9 mouse cellular contexts compared by ENCODE assay signal in genomic region chr16:50799145-50799794, GRCm38 (mm10).
DNase-seq lines count a peak whose midpoint lies in the region; ATAC-seq lines count a peak whose summit lies in the region.
"Had no signal": no experiment of that assay in that cellular context is flagged by ENCODE, and none has a peak within 500 bp of the region (broad histone marks: within the 10 kb centered on the region; RNA-seq: fewer than 3 reads in every experiment).

No protein-coding gene starts in this region.

- no peak overlapping the region for H3K4me3 ChIP-seq in hindbrain, embryonic 11.5 days (ENCODE audit: low read depth, low read length)
- no peak overlapping the region for H3K4me3 ChIP-seq in stomach, embryonic 14.5 days (ENCODE audit: low read depth, low read length)
- H3K4me3 ChIP-seq: liver, embryonic 13.5 days had no signal

- H3K27me3 ChIP-seq in hindbrain, embryonic 11.5 days (ENCODE audit: control insufficient read depth, insufficient read depth, low read length): no peaks in the 10 kb centered on the region
- H3K27me3 ChIP-seq in stomach, embryonic 14.5 days (ENCODE audit: control insufficient read depth, insufficient read depth, low read length): no peaks in the 10 kb centered on the region
- H3K27me3 ChIP-seq: liver, embryonic 13.5 days had no signal

- no peak overlapping the region for H3K27ac ChIP-seq in hindbrain, embryonic 11.5 days (ENCODE audit: low read depth, low read length)
- H3K27ac ChIP-seq in stomach, embryonic 14.5 days (ENCODE audit: low read length): no peak overlapping the region
- H3K27ac ChIP-seq: liver, embryonic 13.5 days had no signal

- H3K36me3 ChIP-seq in hindbrain, embryonic 11.5 days (ENCODE audit: control insufficient read depth, insufficient read depth, low read length): no peaks in the 10 kb centered on the region
- no peaks in the 10 kb centered on the region for H3K36me3 ChIP-seq in stomach, embryonic 14.5 days (ENCODE audit: control insufficient read depth, insufficient read depth, low read length)
- H3K36me3 ChIP-seq: liver, embryonic 13.5 days had no signal

- ATAC-seq in CD4-positive, CD25-positive, alpha-beta regulatory T cell, adult 4 months: no peak
- ATAC-seq in hindbrain, embryonic 11.5 days (ENCODE audit: low FRiP score): peak; percentile 67
- peak; percentile 50; the same call in 1 of the 2 replicates for ATAC-seq in stomach, embryonic 14.5 days (ENCODE audit: insufficient number of reproducible peaks, insufficient read depth, low FRiP score, low read depth)

- 50% methylated on average over 10 of the region's 10 CpGs for WGBS in hindbrain, embryonic 11.5 days
- WGBS in stomach, embryonic 14.5 days: 37% methylated on average over 10 of the region's 10 CpGs

- DNase-seq in CD4-positive, CD25-positive, alpha-beta regulatory T cell, adult 2 months (ENCODE audit: low read depth, low spot score): peak; percentile 35
- peak; percentile 72 for DNase-seq in adipocyte (ENCODE audit: low spot score)
- peak; percentile 81 for DNase-seq in embryo, embryonic 11 days
- peak; percentile 73 for DNase-seq in hindbrain, embryonic 11.5 days (ENCODE audit: low spot score)
- DNase-seq in layer of hippocampus, postnatal 14 days (ENCODE audit: low spot score in 2 of 2): peak; percentile 65 to 73
- peak; percentile 66 for DNase-seq in mesoderm, embryonic 11.5 days (ENCODE audit: low read depth, low spot score)
- DNase-seq: liver, embryonic 13.5 days had no signal

- H3K4me2 ChIP-seq in hindbrain, embryonic 11.5 days (replicated peaks; ENCODE audit: low read depth, low read length): no peak overlapping the region
- H3K4me2 ChIP-seq in stomach, embryonic 14.5 days (replicated peaks; ENCODE audit: low read depth, low read length): no peak overlapping the region
- H3K4me2 ChIP-seq: liver, embryonic 13.5 days had no signal

- no peaks in the 10 kb centered on the region for H3K4me1 ChIP-seq in hindbrain, embryonic 11.5 days (replicated peaks; ENCODE audit: control insufficient read depth, insufficient read depth, low read length)
- H3K4me1 ChIP-seq in stomach, embryonic 14.5 days (ENCODE audit: control insufficient read depth, insufficient read depth, low read length): no peaks in the 10 kb centered on the region
- H3K4me1 ChIP-seq: liver, embryonic 13.5 days had no signal

- H3K9me3 ChIP-seq in hindbrain, embryonic 11.5 days (ENCODE audit: control insufficient read depth, low read length): no peaks in the 10 kb centered on the region
- no peaks in the 10 kb centered on the region for H3K9me3 ChIP-seq in stomach, embryonic 14.5 days (ENCODE audit: control insufficient read depth, low read depth, low read length)
- H3K9me3 ChIP-seq: liver, embryonic 13.5 days had no signal

- H3K9ac ChIP-seq in hindbrain, embryonic 11.5 days (ENCODE audit: low read depth, low read length): no peak overlapping the region
- H3K9ac ChIP-seq in stomach, embryonic 14.5 days (replicated peaks; ENCODE audit: low read depth, low read length): no peak overlapping the region
- H3K9ac ChIP-seq: liver, embryonic 13.5 days had no signal
